Mouse (Mus musculus): ENCODE results near the gene Gm20431. TPM values are rescaled to one million over a fixed set of nuclear protein-coding genes. Genes with fewer than 3 reads are reported as not detected.

Gene Gm20431
- polyA plus RNA-seq, 1 experiment, result not detected

- H3K4me1 ChIP-seq, result peaks cover 28% of the 10 kb centered on the region
- no peaks in the 10 kb centered on the region; the same call in 1 of the 2 replicates for H3K9me3 ChIP-seq
- no peak for TF ChIP-seq GATA1 (IDR thresholded peaks at IDR 0.05; ENCODE audit: borderline replicate concordance, low read length)
- no peak for TF ChIP-seq FLI1 (IDR thresholded peaks at IDR 0.05; ENCODE audit: low read length)
- H3K27me3 ChIP-seq (replicated peaks), result peaks cover 20% of the 10 kb centered on the region
- no peaks in the 10 kb centered on the region for H3K36me3 ChIP-seq (replicated peaks; ENCODE audit: low read length)
- no peak overlapping the region for H3K4me3 ChIP-seq (replicated peaks)
Measured at GRCm38 (mm10) chr2:167665972-167666713, 4.8 kb upstream of the Gm20431 start.

- Histone ChIP-seq H3K9me3 (no peaks in the 10 kb centered on the region; the same call in 1 of the 2 replicates), H3K4me3 (replicated peaks) (peak overlapping the region; percentile 99), H3K4me1 (peaks cover 49% of the 10 kb centered on the region), H3K27me3 (replicated peaks) (peaks cover 9% of the 10 kb centered on the region), H3K36me3 (replicated peaks; ENCODE audit: low read length) (peaks cover 23% of the 10 kb centered on the region)
- TF ChIP-seq FLI1 (IDR thresholded peaks at IDR 0.05; ENCODE audit: low read length), result no peak
- TF ChIP-seq GATA1 (IDR thresholded peaks at IDR 0.05; ENCODE audit: borderline replicate concordance, low read length), result no peak
Measured at GRCm38 (mm10) chr2:167662713-167663112, 1.4 kb upstream of the Gm20431 start.

GRCm38 (mm10) chr2:167660611-167660971, 705 bp downstream of the Gm20431 start:
- peaks cover 67% of the 10 kb centered on the region for H3K4me1 ChIP-seq
- peaks cover 2% of the 10 kb centered on the region for H3K27me3 ChIP-seq (replicated peaks)
- H3K4me3 ChIP-seq (replicated peaks), result peak overlapping the region; percentile 96
- no peak for TF ChIP-seq FLI1 (IDR thresholded peaks at IDR 0.05; ENCODE audit: low read length)
- TF ChIP-seq GATA1 (IDR thresholded peaks at IDR 0.05; ENCODE audit: borderline replicate concordance, low read length), result no peak
- no peaks in the 10 kb centered on the region; the same call in 1 of the 2 replicates for H3K9me3 ChIP-seq
- peaks cover 28% of the 10 kb centered on the region for H3K36me3 ChIP-seq (replicated peaks; ENCODE audit: low read length)

- H3K36me3 ChIP-seq (replicated peaks; ENCODE audit: low read length), result peaks cover 32% of the 10 kb centered on the region
- peaks cover 73% of the 10 kb centered on the region for H3K4me1 ChIP-seq
- peak overlapping the region; percentile 96 for H3K4me3 ChIP-seq (replicated peaks)
- peaks cover 2% of the 10 kb centered on the region for H3K27me3 ChIP-seq (replicated peaks)
- TF ChIP-seq FLI1 (IDR thresholded peaks at IDR 0.05; ENCODE audit: low read length) (no peak), GATA1 (IDR thresholded peaks at IDR 0.05; ENCODE audit: borderline replicate concordance, low read length) (no peak)
- H3K9me3 ChIP-seq, result no peaks in the 10 kb centered on the region; the same call in 1 of the 2 replicates
Measured at GRCm38 (mm10) chr2:167659847-167660610, 1.3 kb downstream of the Gm20431 start.

- no peak for TF ChIP-seq GATA1 (IDR thresholded peaks at IDR 0.05; ENCODE audit: borderline replicate concordance, low read length)
- no peak for TF ChIP-seq FLI1 (IDR thresholded peaks at IDR 0.05; ENCODE audit: low read length)
- Histone ChIP-seq H3K4me3 (replicated peaks) (peak overlapping the region; percentile 96), H3K9me3 (no peaks in the 10 kb centered on the region), H3K36me3 (replicated peaks; ENCODE audit: low read length) (peaks cover 40% of the 10 kb centered on the region), H3K4me1 (peaks cover 80% of the 10 kb centered on the region), H3K27me3 (replicated peaks) (no peaks in the 10 kb centered on the region)
Measured at GRCm38 (mm10) chr2:167659177-167659846, 2.0 kb downstream of the Gm20431 start.

GRCm38 (mm10) chr2:167658712-167659111, 2.6 kb downstream of the Gm20431 start:
- H3K4me1 ChIP-seq, result peaks cover 86% of the 10 kb centered on the region
- TF ChIP-seq GATA1 (IDR thresholded peaks at IDR 0.05; ENCODE audit: borderline replicate concordance, low read length) (no peak), FLI1 (IDR thresholded peaks at IDR 0.05; ENCODE audit: low read length) (no peak)
- H3K36me3 ChIP-seq (replicated peaks; ENCODE audit: low read length), result peaks cover 46% of the 10 kb centered on the region
- no peaks in the 10 kb centered on the region for H3K9me3 ChIP-seq
- H3K4me3 ChIP-seq (replicated peaks), result peak overlapping the region; percentile 96
- H3K27me3 ChIP-seq (replicated peaks), result no peaks in the 10 kb centered on the region

- H3K4me3 ChIP-seq (replicated peaks), result peak overlapping the region; percentile 96
- H3K36me3 ChIP-seq (replicated peaks; ENCODE audit: low read length), result peaks cover 53% of the 10 kb centered on the region
- H3K4me1 ChIP-seq, result peaks cover 94% of the 10 kb centered on the region
Measured at GRCm38 (mm10) chr2:167657973-167658372, 3.3 kb downstream of the Gm20431 start.

GRCm38 (mm10) chr2:167656629-167657478, 4.4 kb downstream of the Gm20431 start:
- Histone ChIP-seq H3K9me3 (no peaks in the 10 kb centered on the region), H3K4me1 (peaks cover 95% of the 10 kb centered on the region), H3K36me3 (replicated peaks; ENCODE audit: low read length) (peaks cover 64% of the 10 kb centered on the region), H3K4me3 (replicated peaks) (peak overlapping the region; percentile 92), H3K27me3 (replicated peaks) (no peaks in the 10 kb centered on the region)
- TF ChIP-seq FLI1 (IDR thresholded peaks at IDR 0.05; ENCODE audit: low read length) (peak; percentile 42; the same call in 1 of the 2 replicates), GATA1 (IDR thresholded peaks at IDR 0.05; ENCODE audit: borderline replicate concordance, low read length) (no peak)

More at GRCm38 (mm10) chr2:167657973-167658372, 3.3 kb downstream of the Gm20431 start:
- Histone ChIP-seq H3K9me3 (no peaks in the 10 kb centered on the region), H3K27me3 (replicated peaks) (no peaks in the 10 kb centered on the region)
- TF ChIP-seq GATA1 (IDR thresholded peaks at IDR 0.05; ENCODE audit: borderline replicate concordance, low read length), result no peak
- no peak for TF ChIP-seq FLI1 (IDR thresholded peaks at IDR 0.05; ENCODE audit: low read length)
